10 mouse cellular contexts compared by ENCODE assay signal in genomic region chr12:40177089-40177488, GRCm38 (mm10). TPM values are rescaled to one million over a fixed set of nuclear protein-coding genes. Genes with fewer than 3 reads are reported as not detected.
A peak's percentile ranks its signal among the peaks of the same experiment; 100 is the strongest.
DNase-seq lines count a peak whose midpoint lies in the region; ATAC-seq lines count a peak whose summit lies in the region.
"Had no signal": no experiment of that assay in that cellular context is flagged by ENCODE, and none has a peak within 500 bp of the region (broad histone marks: within the 10 kb centered on the region; RNA-seq: fewer than 3 reads in every experiment).

No protein-coding gene starts in this region.

- intact Hi-C loops in left cerebral cortex, postnatal 4 days (cut with DNase I): no loop called here
- intact Hi-C loops in left cerebral cortex, postnatal 14 days (cut with DNase I): no loop called here

- no peak for ATAC-seq in forebrain, embryonic 12.5 days (ENCODE audit: low FRiP score)
- no peak for ATAC-seq in neural tube, embryonic 15.5 days (ENCODE audit: low FRiP score)

- DNase-seq in cerebellum, postnatal 14 days: peak; percentile 28 to 42
- DNase-seq in cerebellum, adult 11 months: no peak
- DNase-seq in left cerebral cortex, postnatal 4 days: peak; percentile 22
- DNase-seq in left cerebral cortex, postnatal 14 days (ENCODE audit: low spot score in 2 of 2): no peak
- DNase-seq in brain, adult 2 months (ENCODE audit: low read depth, low spot score): peak; percentile 61
- peak; percentile 54 for DNase-seq in lung, postnatal 36 days

- no peak overlapping the region for H3K4me2 ChIP-seq in forebrain, embryonic 12.5 days
- no peak overlapping the region for H3K4me2 ChIP-seq in neural tube, embryonic 15.5 days
- H3K4me2 ChIP-seq: heart, embryonic 13.5 days had no signal

- 69% methylated on average over 6 of the region's 6 CpGs for WGBS in forebrain, embryonic 12.5 days
- WGBS in neural tube, embryonic 15.5 days: 61% methylated on average over 6 of the region's 6 CpGs

- 0 out of 2 replicates have a peak, but pooled peaks cover 5% of the 10 kb centered on the region for H3K9me3 ChIP-seq in forebrain, embryonic 12.5 days
- H3K9me3 ChIP-seq in neural tube, embryonic 15.5 days (replicated peaks): no peaks in the 10 kb centered on the region
- H3K9me3 ChIP-seq: heart, embryonic 13.5 days had no signal

- no peak overlapping the region for H3K4me3 ChIP-seq in forebrain, embryonic 12.5 days (replicated peaks)
- H3K4me3 ChIP-seq in neural tube, embryonic 15.5 days (replicated peaks): no peak overlapping the region
- H3K4me3 ChIP-seq: heart, embryonic 13.5 days; megakaryocyte, embryonic 14.5 days had no signal

- no peaks in the 10 kb centered on the region for H3K4me1 ChIP-seq in forebrain, embryonic 12.5 days
- no peaks in the 10 kb centered on the region for H3K4me1 ChIP-seq in neural tube, embryonic 15.5 days
- H3K4me1 ChIP-seq: heart, embryonic 13.5 days had no signal

- no peak overlapping the region for H3K27ac ChIP-seq in forebrain, embryonic 12.5 days
- no peak overlapping the region for H3K27ac ChIP-seq in neural tube, embryonic 15.5 days (replicated peaks)
- H3K27ac ChIP-seq: heart, embryonic 13.5 days had no signal

- no peaks in the 10 kb centered on the region for H3K27me3 ChIP-seq in forebrain, embryonic 12.5 days
- no peaks in the 10 kb centered on the region for H3K27me3 ChIP-seq in neural tube, embryonic 15.5 days (replicated peaks)
- H3K27me3 ChIP-seq: heart, embryonic 13.5 days; megakaryocyte, embryonic 14.5 days had no signal

- no peaks in the 10 kb centered on the region for H3K36me3 ChIP-seq in forebrain, embryonic 12.5 days (replicated peaks)
- H3K36me3 ChIP-seq in neural tube, embryonic 15.5 days: no peaks in the 10 kb centered on the region

- H3K9ac ChIP-seq in forebrain, embryonic 12.5 days: no peak overlapping the region
- H3K9ac ChIP-seq in neural tube, embryonic 15.5 days (replicated peaks): no peak overlapping the region
- H3K9ac ChIP-seq: heart, embryonic 13.5 days had no signal

RNA-seq across cellular contexts. Expression of gene Lsmem1, which starts 22.2 kb away (rescaled TPM):
- total RNA-seq in left cerebral cortex, postnatal 4 days (2021): under 1 TPM in 1 of 2 experiments, not detected in 1; 0.54 TPM
- 1 to 10 TPM in 1 of 2 experiments, under 1 TPM in 1; 0.97 to 1.1 TPM for total RNA-seq in left cerebral cortex, postnatal 14 days (2021)
- 0.20 TPM in 1 of 2 replicates, not detected in the other for polyA plus RNA-seq in forebrain, embryonic 12.5 days (2016; fragmentation: Nextera tagmentation; extraction: Ambion mirVana)
- 0.40 and 0.59 TPM in 2 replicates for polyA plus RNA-seq in neural tube, embryonic 15.5 days (2015; fragmentation: Nextera tagmentation; extraction: Ambion mirVana)

RNA-seq across cellular contexts. Expression of gene Scin, which starts 43.1 kb away (rescaled TPM):
- total RNA-seq in left cerebral cortex, postnatal 4 days (2021): under 1 TPM in 1 of 2 experiments, not detected in 1; 0.12 TPM
- total RNA-seq in left cerebral cortex, postnatal 14 days (2021): under 1 TPM in 1 of 2 experiments, not detected in 1; 0.18 TPM
- 0.36 TPM in 1 of 2 replicates, not detected in the other for polyA plus RNA-seq in forebrain, embryonic 12.5 days (2016; fragmentation: Nextera tagmentation; extraction: Ambion mirVana)
- 0.47 and 8.4 TPM in 2 replicates for polyA plus RNA-seq in neural tube, embryonic 15.5 days (2015; fragmentation: Nextera tagmentation; extraction: Ambion mirVana)

Comparison
In these comparisons a context has a peak if more than half of its experiments do, and no peak if none do; other contexts are left out.
1. DNase-seq: peak in cerebellum, postnatal 14 days (2 of 2), left cerebral cortex, postnatal 4 days (single experiment), brain, adult 2 months (single experiment) and lung, postnatal 36 days (single experiment); none in cerebellum, adult 11 months (single experiment) and left cerebral cortex, postnatal 14 days (0 of 2).